32 mouse cellular contexts compared by ENCODE assay signal in the genomic region with DNA sequence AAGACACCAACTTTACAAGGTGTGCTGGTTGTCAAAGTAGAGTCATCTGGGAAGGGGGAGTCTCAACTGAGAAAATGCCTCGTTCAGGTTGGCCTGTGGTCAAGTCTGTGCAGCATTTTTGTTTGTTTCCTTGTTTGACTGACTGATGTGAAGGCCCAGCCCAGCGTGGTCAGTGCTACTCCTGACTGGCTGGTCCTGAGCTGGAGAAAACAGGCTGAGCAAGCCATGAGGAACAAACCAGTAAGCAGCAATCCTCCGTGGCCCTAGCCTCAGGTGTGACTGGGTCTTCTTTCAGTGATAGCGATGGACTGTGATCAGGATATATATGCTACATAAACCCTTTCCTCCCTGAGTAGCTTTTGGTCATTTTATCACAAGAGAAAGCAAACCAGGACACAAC. TPM values are rescaled to one million over a fixed set of nuclear protein-coding genes. Genes with fewer than 3 reads are reported as not detected.
"Had no signal": no experiment of that assay in that cellular context is flagged by ENCODE, and none has a peak within 500 bp of the region (broad histone marks: within the 10 kb centered on the region; RNA-seq: fewer than 3 reads in every experiment).

No protein-coding gene starts in this region.

- H3K4me3 ChIP-seq: left cerebral cortex, adult 2 months; liver, embryonic 13.5 days; midbrain, embryonic 12.5 days; neural tube, embryonic 12.5 days; neural tube, embryonic 15.5 days had no signal

- H3K9ac ChIP-seq: liver, embryonic 13.5 days; midbrain, embryonic 12.5 days; neural tube, embryonic 12.5 days; neural tube, embryonic 15.5 days had no signal

- H3K4me1 ChIP-seq: liver, embryonic 13.5 days; midbrain, embryonic 12.5 days; neural tube, embryonic 12.5 days; neural tube, embryonic 15.5 days had no signal

- H3K27ac ChIP-seq: left cerebral cortex, adult 2 months; liver, embryonic 13.5 days; macrophage; midbrain, embryonic 12.5 days; neural tube, embryonic 12.5 days; neural tube, embryonic 15.5 days had no signal

- H3K4me2 ChIP-seq: liver, embryonic 13.5 days; midbrain, embryonic 12.5 days; neural tube, embryonic 12.5 days; neural tube, embryonic 15.5 days had no signal

- DNase-seq: kidney, adult 18-20 months; kidney, adult 9 months; layer of hippocampus, postnatal 36 days; liver, embryonic 13.5 days; lung, adult 2 months; lung, postnatal 14 days; right cerebral cortex, adult 18-20 months; right cerebral cortex, postnatal 14 days; right cerebral cortex, postnatal 4 days; thymus, postnatal 25 days had no signal

- H3K27me3 ChIP-seq: liver, embryonic 13.5 days; midbrain, embryonic 12.5 days; neural tube, embryonic 12.5 days; neural tube, embryonic 15.5 days had no signal

- H3K9me3 ChIP-seq: liver, embryonic 13.5 days; midbrain, embryonic 12.5 days; neural tube, embryonic 12.5 days; neural tube, embryonic 15.5 days had no signal

RNA-seq across cellular contexts. Expression of gene Gm10961, which starts 25.8 kb away (rescaled TPM):
- total RNA-seq: layer of hippocampus, adult 8-10 months; layer of hippocampus, postnatal 10 days; layer of hippocampus, postnatal 36 days; left cerebral cortex, adult 2 months; left cerebral cortex, postnatal 10 days; left cerebral cortex, postnatal 36 days; liver, adult 2 months; megakaryocyte, adult 5-6 weeks; monocyte, adult 5-6 weeks had no signal
- polyA plus RNA-seq: intestine, embryonic 16.5 days; kidney, embryonic 16.5 days; limb, embryonic 11.5 days; limb, embryonic 14.5 days; liver, adult 2 months; liver, embryonic 13.5 days; liver, embryonic 16.5 days; lung, adult 2 months; lung, embryonic 16.5 days; macrophage; midbrain, embryonic 12.5 days; midbrain, embryonic 16.5 days; neural tube, embryonic 12.5 days; neural tube, embryonic 15.5 days; stomach, embryonic 14.5 days; thymus, postnatal 0 days; urinary bladder, adult 2 months had no signal
